Mouse (Mus musculus): Measurements from ENCODE around the gene AB124611. TPM values are rescaled to one million over a fixed set of nuclear protein-coding genes. Genes with fewer than 3 reads are reported as not detected.
A peak's percentile ranks its signal among the peaks of the same experiment; 100 is the strongest.
"Not testable (repeated sequence)": the region's sequence is repeated elsewhere in the genome, so short reads cannot be mapped to it uniquely, and the experiment has no call there.

Gene AB124611
- polyA plus RNA-seq, 1 experiment from 2014 or later, result 3.0 TPM

GRCm38 (mm10) chr9:21593122-21593721, 67.2 kb downstream of the AB124611 start:
- peak overlapping the region; percentile 89 for H3K9ac ChIP-seq (replicated peaks)
- peak overlapping the region; percentile 100 for H3K4me3 ChIP-seq
- peak; percentile 62 for ATAC-seq (replicated peaks)
- peaks cover 32% of the 10 kb centered on the region for H3K4me1 ChIP-seq
- H3K27ac ChIP-seq (replicated peaks), result peak overlapping the region; percentile 92
- H3K4me2 ChIP-seq (replicated peaks), result peak overlapping the region; percentile 87
- peaks cover 38% of the 10 kb centered on the region for H3K36me3 ChIP-seq
- 1% methylated on average over 54 of the region's 69 CpGs for WGBS
- no peaks in the 10 kb centered on the region for H3K9me3 ChIP-seq
- H3K27me3 ChIP-seq, result no peaks in the 10 kb centered on the region

- not testable (repeated sequence) for H3K27ac ChIP-seq (replicated peaks)
- WGBS, result 90% methylated on average over 8 of the region's 8 CpGs
Observed at GRCm38 (mm10) chr9:21594350-21594749, 68.4 kb downstream of the AB124611 start.

DNA sequence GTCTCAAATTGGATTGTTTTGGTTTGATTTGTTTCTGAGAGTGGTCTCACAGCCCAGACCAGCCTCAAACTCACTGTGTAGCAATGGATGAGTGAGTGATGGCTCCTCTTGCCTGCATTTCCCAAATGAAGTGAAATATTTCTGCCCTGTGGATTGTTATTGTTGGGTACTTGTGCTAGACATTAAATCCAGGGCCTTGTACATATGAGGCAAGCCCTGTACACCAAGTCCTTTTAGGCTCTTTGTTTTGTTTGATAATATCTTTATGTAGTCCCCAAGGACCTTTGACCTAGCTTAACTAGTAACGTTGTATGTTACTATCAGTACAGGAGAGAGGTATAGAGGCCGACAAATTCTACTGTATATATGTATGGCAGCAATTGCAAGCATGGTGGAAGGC, 68.9 kb downstream of the AB124611 start:
- H3K36me3 ChIP-seq, result peaks cover 22% of the 10 kb centered on the region
- peaks cover 32% of the 10 kb centered on the region for H3K4me1 ChIP-seq
- WGBS, result 90% methylated on average over 2 of the region's 2 CpGs
- no peak overlapping the region for H3K4me3 ChIP-seq
- H3K27ac ChIP-seq (replicated peaks), result no peak overlapping the region
- no peak overlapping the region for H3K4me2 ChIP-seq (replicated peaks)
- H3K9ac ChIP-seq (replicated peaks), result no peak overlapping the region
- no peaks in the 10 kb centered on the region for H3K9me3 ChIP-seq
- no peaks in the 10 kb centered on the region for H3K27me3 ChIP-seq
- ATAC-seq (replicated peaks), result no peak

More at GRCm38 (mm10) chr9:21594350-21594749, 68.4 kb downstream of the AB124611 start:
- Histone ChIP-seq H3K4me3 (peak overlapping the region; percentile 100), H3K4me1 (peaks cover 32% of the 10 kb centered on the region), H3K36me3 (peaks cover 26% of the 10 kb centered on the region), H3K4me2 (replicated peaks) (peak overlapping the region; percentile 87)
- not testable (repeated sequence) for H3K27me3 ChIP-seq; H3K9me3 ChIP-seq; ATAC-seq (replicated peaks); H3K9ac ChIP-seq (replicated peaks)

Small RNA genes lying within 50 kb of the gene (microRNA-seq; reads per million reads assigned to microRNA genes)
- not detected for gene Mir199a-1

Other genes with a start within 250 kb of the AB124611 start
- gene Kri1, start 238.2 kb upstream of the AB124611 start, polyA plus RNA-seq (2015; fragmentation: Nextera tagmentation; extraction: Ambion mirVana), result 18.0 and 18.1 TPM in 2 replicates
- 91.3 and 97.9 TPM in 2 replicates for gene Cdkn2d, start 234.8 kb upstream of the AB124611 start, polyA plus RNA-seq (2015; fragmentation: Nextera tagmentation; extraction: Ambion mirVana)
- 1.1 and 1.4 TPM in 2 replicates for gene Ap1m2, start 213.8 kb upstream of the AB124611 start, polyA plus RNA-seq (2015; fragmentation: Nextera tagmentation; extraction: Ambion mirVana)
- gene Slc44a2, start 205.5 kb upstream of the AB124611 start, polyA plus RNA-seq (2015; fragmentation: Nextera tagmentation; extraction: Ambion mirVana), result 77.4 and 77.8 TPM in 2 replicates
- 306 and 307 TPM in 2 replicates for gene Ilf3, start 158.3 kb upstream of the AB124611 start, polyA plus RNA-seq (2015; fragmentation: Nextera tagmentation; extraction: Ambion mirVana)
- gene Qtrt1, start 114.3 kb upstream of the AB124611 start, polyA plus RNA-seq (2015; fragmentation: Nextera tagmentation; extraction: Ambion mirVana), result 45.7 and 49.1 TPM in 2 replicates
- gene Dnm2, start 101.3 kb upstream of the AB124611 start, polyA plus RNA-seq (2015; fragmentation: Nextera tagmentation; extraction: Ambion mirVana), result 74.7 and 77.1 TPM in 2 replicates
- gene Tmed1, start 15.9 kb upstream of the AB124611 start, polyA plus RNA-seq (2015; fragmentation: Nextera tagmentation; extraction: Ambion mirVana), result 56.4 and 57.7 TPM in 2 replicates
- gene Carm1, start 20.7 kb downstream of the AB124611 start, polyA plus RNA-seq (2015; fragmentation: Nextera tagmentation; extraction: Ambion mirVana), result 37.3 and 46.0 TPM in 2 replicates
- 58.8 and 61.2 TPM in 2 replicates for gene Timm29, start 66.5 kb downstream of the AB124611 start, polyA plus RNA-seq (2015; fragmentation: Nextera tagmentation; extraction: Ambion mirVana)
- 23.1 and 23.7 TPM in 2 replicates for gene Yipf2, start 66.7 kb downstream of the AB124611 start, polyA plus RNA-seq (2015; fragmentation: Nextera tagmentation; extraction: Ambion mirVana)
- gene Smarca4, start 90.0 kb downstream of the AB124611 start, polyA plus RNA-seq (2015; fragmentation: Nextera tagmentation; extraction: Ambion mirVana), result 159 and 169 TPM in 2 replicates
- 15.9 and 17.3 TPM in 2 replicates for gene Ldlr, start 197.3 kb downstream of the AB124611 start, polyA plus RNA-seq (2015; fragmentation: Nextera tagmentation; extraction: Ambion mirVana)
- 41.7 and 55.9 TPM in 2 replicates for gene Spc24, start 234.1 kb downstream of the AB124611 start, polyA plus RNA-seq (2015; fragmentation: Nextera tagmentation; extraction: Ambion mirVana)